Mouse (Mus musculus): ENCODE measurements around the gene Gm21976.

DNA sequence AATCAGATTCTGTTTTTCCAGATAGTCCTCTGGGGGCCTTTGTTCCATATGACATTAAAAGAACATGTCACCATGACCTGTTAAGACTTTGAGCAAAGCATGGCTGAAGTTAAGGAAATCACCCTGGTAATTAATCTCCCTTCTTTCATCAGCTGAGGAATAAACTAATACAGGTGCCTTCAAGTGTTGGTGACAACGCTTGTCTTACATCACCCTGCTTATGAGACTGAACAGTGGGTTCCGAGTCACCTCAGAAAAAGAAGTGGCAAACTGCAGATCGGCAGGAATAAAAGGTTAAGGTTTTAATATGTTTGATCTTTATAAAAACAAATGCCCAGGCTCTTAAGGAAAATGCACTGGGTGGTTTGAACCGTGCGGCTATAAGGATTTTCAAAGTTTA is at the start of gene Gm21976:
- TF ChIP-seq CTCF (IDR thresholded peaks at IDR 0.05; ENCODE audit: extremely low read depth, insufficient read depth, insufficient read length, insufficient replicate concordance) (no peak), POLR2A (IDR thresholded peaks at IDR 0.05; ENCODE audit: low read depth, low read length) (no peak)
